Mouse (Mus musculus): ENCODE measurements around the gene Sephs2. TPM values are rescaled to one million over a fixed set of nuclear protein-coding genes. Genes with fewer than 3 reads are reported as not detected.

Sephs2 gene
- total and polyA plus RNA-seq, 2 experiments from 2014 or later: 83.2 to 83.9 TPM

GRCm38 (mm10) chr7:127297586-127298193 is 23.8 kb upstream of the Sephs2 start:
- H3K27ac ChIP-seq: no peak overlapping the region
- DNase-seq (ENCODE audit: low spot score): no peak
- no peak overlapping the region for H3K9ac ChIP-seq (replicated peaks; ENCODE audit: low read length)
- TF ChIP-seq CTCF (IDR thresholded peaks at IDR 0.05; ENCODE audit: low read depth): no peak
- no peaks in the 10 kb centered on the region for H3K9me3 ChIP-seq (ENCODE audit: low read length)
- H3K27me3 ChIP-seq (ENCODE audit: insufficient read depth, low read length): no peaks in the 10 kb centered on the region
- WGBS: 93% methylated on average over 5 of the region's 5 CpGs
- ATAC-seq: no peak
- no peak overlapping the region for H3K4me2 ChIP-seq (ENCODE audit: low read depth, low read length)
- no peaks in the 10 kb centered on the region for H3K4me1 ChIP-seq (ENCODE audit: insufficient read depth, low read length)
- H3K4me3 ChIP-seq (ENCODE audit: low read length): no peak overlapping the region
- no peaks in the 10 kb centered on the region for H3K36me3 ChIP-seq (ENCODE audit: insufficient read depth, low read length)

- DNase-seq (ENCODE audit: low spot score) (no peak), ATAC-seq (no peak)
- TF ChIP-seq CTCF (IDR thresholded peaks at IDR 0.05; ENCODE audit: low read depth): no peak
- no peaks in the 10 kb centered on the region for H3K27me3 ChIP-seq (ENCODE audit: insufficient read depth, low read length)
- no peaks in the 10 kb centered on the region for H3K4me1 ChIP-seq (ENCODE audit: insufficient read depth, low read length)
- H3K36me3 ChIP-seq (ENCODE audit: insufficient read depth, low read length): no peaks in the 10 kb centered on the region
- no peak overlapping the region for H3K4me2 ChIP-seq (ENCODE audit: low read depth, low read length)
- H3K4me3 ChIP-seq (ENCODE audit: low read length): no peak overlapping the region
- H3K27ac ChIP-seq: no peak overlapping the region
- H3K9me3 ChIP-seq (ENCODE audit: low read length): no peaks in the 10 kb centered on the region
- 90% methylated on average over 5 of the region's 5 CpGs for WGBS
- H3K9ac ChIP-seq (replicated peaks; ENCODE audit: low read length): no peak overlapping the region
Observed at GRCm38 (mm10) chr7:127296786-127297555, 23.1 kb upstream of the Sephs2 start.

GRCm38 (mm10) chr7:127296098-127296497 is 22.2 kb upstream of the Sephs2 start, which contains the start of gene Itgal:
Itgal (plus strand) TSS chr7:127296260.
- no peak within 1 kb of the TSS for H3K4me3 ChIP-seq (ENCODE audit: low read length)
- 85% methylated on average over 11 of the region's 11 CpGs for WGBS
- no peaks in the 10 kb centered on the region for H3K9me3 ChIP-seq (ENCODE audit: low read length)
- H3K9ac ChIP-seq (replicated peaks; ENCODE audit: low read length): no peak within 1 kb of the TSS
- no peaks in the 10 kb centered on the region for H3K36me3 ChIP-seq (ENCODE audit: insufficient read depth, low read length)
- no peaks in the 10 kb centered on the region for H3K4me1 ChIP-seq (ENCODE audit: insufficient read depth, low read length)
- no peak for TF ChIP-seq CTCF (IDR thresholded peaks at IDR 0.05; ENCODE audit: low read depth)
- no peak for DNase-seq (ENCODE audit: low spot score)
- H3K4me2 ChIP-seq (ENCODE audit: low read depth, low read length): no peak within 1 kb of the TSS
- no peaks in the 10 kb centered on the region for H3K27me3 ChIP-seq (ENCODE audit: insufficient read depth, low read length)
- ATAC-seq: no peak
- no peak within 1 kb of the TSS for H3K27ac ChIP-seq

GRCm38 (mm10) chr7:127290142-127290541 is 16.3 kb upstream of the Sephs2 start:
- ATAC-seq (no peak), DNase-seq (ENCODE audit: low spot score) (no peak)
- Histone ChIP-seq H3K4me3 (ENCODE audit: low read length) (no peak overlapping the region), H3K9me3 (ENCODE audit: low read length) (no peaks in the 10 kb centered on the region; the same call in 1 of the 2 replicates), H3K36me3 (ENCODE audit: insufficient read depth, low read length) (no peaks in the 10 kb centered on the region), H3K27me3 (ENCODE audit: insufficient read depth, low read length) (no peaks in the 10 kb centered on the region), H3K27ac (no peak overlapping the region), H3K4me2 (ENCODE audit: low read depth, low read length) (no peak overlapping the region), H3K4me1 (ENCODE audit: insufficient read depth, low read length) (no peaks in the 10 kb centered on the region), H3K9ac (replicated peaks; ENCODE audit: low read length) (no peak overlapping the region)
- TF ChIP-seq CTCF (IDR thresholded peaks at IDR 0.05; ENCODE audit: low read depth): no peak
- 45% methylated on average over 8 of the region's 8 CpGs for WGBS

- H3K4me3 ChIP-seq (ENCODE audit: low read length): no peak overlapping the region
- H3K9ac ChIP-seq (replicated peaks; ENCODE audit: low read length): no peak overlapping the region
- H3K4me2 ChIP-seq (ENCODE audit: low read depth, low read length): no peak overlapping the region
- no peaks in the 10 kb centered on the region for H3K4me1 ChIP-seq (ENCODE audit: insufficient read depth, low read length)
- no peaks in the 10 kb centered on the region for H3K27me3 ChIP-seq (ENCODE audit: insufficient read depth, low read length)
- TF ChIP-seq CTCF (IDR thresholded peaks at IDR 0.05; ENCODE audit: low read depth): no peak
- H3K36me3 ChIP-seq (ENCODE audit: insufficient read depth, low read length): no peaks in the 10 kb centered on the region
- DNase-seq (ENCODE audit: low spot score): no peak
- no peaks in the 10 kb centered on the region; the same call in 1 of the 2 replicates for H3K9me3 ChIP-seq (ENCODE audit: low read length)
- WGBS: 78% methylated on average over 2 of the region's 2 CpGs
- no peak for ATAC-seq
- no peak overlapping the region for H3K27ac ChIP-seq
Observed at GRCm38 (mm10) chr7:127289306-127289705, 15.5 kb upstream of the Sephs2 start.

GRCm38 (mm10) chr7:127287940-127288339 is 14.1 kb upstream of the Sephs2 start:
- no peak overlapping the region for H3K4me2 ChIP-seq (ENCODE audit: low read depth, low read length)
- H3K27me3 ChIP-seq (ENCODE audit: insufficient read depth, low read length): no peaks in the 10 kb centered on the region
- DNase-seq (ENCODE audit: low spot score) (no peak), ATAC-seq (no peak)
- no peaks in the 10 kb centered on the region; the same call in 1 of the 2 replicates for H3K9me3 ChIP-seq (ENCODE audit: low read length)
- no peak overlapping the region for H3K4me3 ChIP-seq (ENCODE audit: low read length)
- WGBS: 64% methylated on average over 1 of the region's 1 CpGs
- H3K27ac ChIP-seq: no peak overlapping the region
- no peaks in the 10 kb centered on the region for H3K4me1 ChIP-seq (ENCODE audit: insufficient read depth, low read length)
- no peak for TF ChIP-seq CTCF (IDR thresholded peaks at IDR 0.05; ENCODE audit: low read depth)
- no peak overlapping the region for H3K9ac ChIP-seq (replicated peaks; ENCODE audit: low read length)
- H3K36me3 ChIP-seq (ENCODE audit: insufficient read depth, low read length): no peaks in the 10 kb centered on the region

- Histone ChIP-seq H3K27me3 (ENCODE audit: insufficient read depth, low read length) (no peaks in the 10 kb centered on the region), H3K27ac (no peak overlapping the region), H3K36me3 (ENCODE audit: insufficient read depth, low read length) (no peaks in the 10 kb centered on the region), H3K4me1 (ENCODE audit: insufficient read depth, low read length) (no peaks in the 10 kb centered on the region), H3K9ac (replicated peaks; ENCODE audit: low read length) (no peak overlapping the region), H3K4me2 (ENCODE audit: low read depth, low read length) (no peak overlapping the region), H3K9me3 (ENCODE audit: low read length) (no peaks in the 10 kb centered on the region; the same call in 1 of the 2 replicates), H3K4me3 (ENCODE audit: low read length) (no peak overlapping the region)
- DNase-seq (ENCODE audit: low spot score) (no peak), ATAC-seq (no peak)
- no peak for TF ChIP-seq CTCF (IDR thresholded peaks at IDR 0.05; ENCODE audit: low read depth)
- 70% methylated on average over 8 of the region's 10 CpGs for WGBS
Observed at GRCm38 (mm10) chr7:127285154-127285553, 11.3 kb upstream of the Sephs2 start.

Measured in hindbrain, postnatal 0 days (tissue).